Mouse (Mus musculus): Measurements from ENCODE around the gene Rab11b.

Rab11b gene

DNA sequence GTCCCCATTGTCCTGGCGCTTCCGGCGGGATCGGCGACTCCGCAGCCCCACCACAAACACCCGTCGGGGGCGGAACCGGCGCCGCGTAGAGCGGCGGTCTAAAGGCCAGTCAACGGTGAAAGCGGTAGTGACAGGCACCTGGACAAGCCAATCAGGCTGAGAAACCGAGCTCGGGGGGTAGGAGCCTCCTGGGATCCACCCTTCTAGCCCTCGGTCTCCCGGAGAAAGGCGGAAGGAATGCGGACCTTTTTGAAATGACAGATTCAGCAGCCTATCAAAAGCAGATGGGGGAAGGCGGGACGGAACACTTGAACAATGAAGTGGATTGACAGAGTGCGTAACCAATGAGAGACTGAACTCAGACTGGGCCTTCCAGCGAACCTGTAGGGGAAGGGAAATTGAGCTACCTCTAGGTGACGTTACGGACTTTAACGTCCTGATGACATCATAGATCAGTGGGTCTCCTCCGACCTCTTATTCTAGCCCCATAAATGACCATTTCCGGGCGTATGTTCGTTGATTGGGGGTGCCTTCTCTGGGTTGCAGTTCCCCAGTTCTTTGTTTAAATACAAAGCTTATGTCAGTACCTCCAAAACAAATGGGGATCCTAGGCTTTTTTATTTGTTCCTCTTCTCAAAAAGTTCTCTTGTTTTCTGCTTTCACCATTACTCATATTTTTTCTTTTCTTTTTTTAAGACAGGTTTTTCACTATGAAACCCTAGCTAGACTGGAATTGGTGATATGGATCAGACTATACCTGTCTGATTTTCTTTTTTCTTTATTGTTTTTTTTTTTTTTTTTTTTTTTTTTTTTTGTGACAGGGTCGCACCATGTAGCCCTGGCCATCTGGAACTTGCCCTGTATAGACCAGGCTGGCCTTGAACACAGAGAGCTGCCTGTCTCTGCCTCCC lies at the start of gene Rab11b:
TSS of gene Rab11b (minus strand) at position 276 of the 911 bp plus-strand sequence.
- peak; percentile 100 for DNase-seq (ENCODE audit: low spot score)

DNA sequence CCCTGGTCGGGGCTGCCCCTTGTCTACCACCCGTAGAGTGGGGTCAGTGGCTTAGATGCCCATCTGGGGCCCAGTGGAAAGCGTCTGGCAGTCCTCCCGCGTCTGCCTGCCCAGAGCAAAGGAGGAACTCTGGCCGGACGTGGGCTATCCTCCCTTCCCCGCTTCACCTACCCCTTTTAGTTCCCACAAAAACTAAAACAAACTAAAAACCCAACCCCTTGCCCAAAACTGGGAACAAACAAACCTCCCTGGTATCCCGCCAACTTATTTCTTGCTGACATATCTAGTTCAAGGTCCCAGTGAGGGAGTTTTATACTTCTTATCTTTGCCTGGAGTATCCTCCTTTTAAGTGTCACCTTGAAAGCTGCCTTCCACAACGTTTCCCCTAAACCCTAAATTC lies 47.9 kb upstream of the Rab11b start:
- DNase-seq (ENCODE audit: low spot score) = no peak

DNA sequence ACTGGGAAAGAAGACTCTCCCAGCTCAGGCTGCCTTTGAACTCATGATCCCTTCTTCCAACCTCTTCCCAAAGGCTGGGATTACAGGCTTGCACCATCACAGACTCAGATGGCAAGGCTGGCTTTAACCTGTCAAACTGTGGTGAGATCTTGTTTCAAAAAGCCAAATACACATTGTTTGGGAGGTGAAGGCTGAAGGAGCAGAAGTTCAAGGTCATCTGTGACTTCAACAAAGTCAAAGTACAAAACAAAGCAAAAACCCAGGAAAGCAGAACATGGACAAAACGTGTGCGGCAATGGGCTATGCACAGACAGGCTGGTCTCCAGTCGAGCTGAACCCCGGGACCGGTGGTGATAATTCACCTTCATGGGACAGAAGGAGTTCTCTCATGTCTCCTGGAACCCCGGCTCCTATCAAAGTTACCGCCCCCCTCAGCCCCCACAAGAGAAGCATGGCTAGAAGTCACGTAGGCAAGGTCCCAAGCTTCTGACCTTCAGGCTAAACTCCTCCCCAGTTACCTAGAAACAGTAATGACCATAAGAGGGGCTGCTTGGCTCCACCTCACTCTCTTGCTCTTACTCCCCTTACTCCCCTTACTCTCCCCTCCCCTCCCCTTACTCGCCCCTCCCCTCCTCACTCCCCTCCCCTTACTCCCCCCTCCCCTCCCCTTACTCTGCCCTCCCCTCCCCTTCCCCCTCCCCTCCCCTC lies 47.0 kb upstream of the Rab11b start:
- DNase-seq (ENCODE audit: low spot score) = no peak

DNA sequence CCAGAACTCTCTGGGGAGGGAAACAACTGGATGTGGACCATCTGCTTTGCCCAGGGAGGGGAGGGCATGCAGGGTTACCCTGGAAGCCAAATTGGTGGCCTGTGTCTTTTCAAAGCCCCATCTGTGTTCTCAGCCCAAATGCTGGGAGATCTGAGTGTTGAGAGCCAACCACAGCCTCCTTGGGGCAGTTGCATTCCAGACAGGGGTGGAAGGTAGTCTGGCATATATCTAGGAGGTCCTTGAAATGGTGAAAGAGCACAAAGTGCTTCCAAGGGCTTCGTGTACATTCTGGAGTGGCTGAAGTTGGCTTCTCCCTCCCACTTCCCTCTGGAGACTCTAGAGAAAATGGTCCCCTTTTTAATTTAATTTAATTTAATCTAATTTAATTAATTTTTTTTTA lies 44.4 kb upstream of the Rab11b start:
- DNase-seq (ENCODE audit: low spot score) = peak; percentile 75

DNA sequence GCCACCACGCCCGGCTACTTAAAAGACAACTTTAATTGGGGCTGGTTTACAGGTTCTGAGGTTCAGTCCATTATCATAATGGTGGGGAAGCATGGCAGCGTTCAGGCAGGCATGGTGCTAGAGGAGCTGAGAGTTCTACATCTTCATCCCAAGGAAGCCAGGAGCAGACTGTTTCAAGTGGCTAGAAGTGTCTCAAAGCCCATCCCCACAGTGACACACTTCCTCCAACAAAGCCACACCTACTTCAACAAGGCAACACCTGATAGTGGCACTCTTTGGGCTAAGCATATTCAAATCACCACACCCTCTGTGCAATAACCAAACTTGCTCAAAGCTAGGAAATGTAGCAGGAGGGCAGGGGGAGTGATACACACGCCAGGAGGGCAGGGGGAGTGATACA lies 43.9 kb upstream of the Rab11b start:
- peak; percentile 53 for DNase-seq (ENCODE audit: low spot score)

DNA sequence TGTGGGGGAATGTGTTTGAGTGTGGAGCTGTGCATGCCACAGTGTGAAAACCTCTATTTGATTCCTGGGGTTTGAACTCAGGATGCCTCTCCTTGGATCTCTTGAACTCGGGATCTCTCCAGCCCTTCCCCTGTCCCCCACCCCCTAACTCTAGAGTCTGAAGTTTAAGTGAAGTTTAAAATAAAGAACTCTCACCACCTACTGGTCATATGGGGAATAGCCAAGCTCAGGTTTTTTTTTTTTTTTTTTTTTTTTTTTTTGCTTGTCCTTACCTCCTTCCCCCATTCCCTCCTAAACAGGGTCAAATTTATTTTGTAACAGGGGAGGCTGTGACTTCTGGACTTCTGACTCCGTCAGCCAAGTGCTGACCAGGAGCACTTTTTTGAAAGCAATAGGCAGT lies 41.9 kb upstream of the Rab11b start:
- no peak for DNase-seq (ENCODE audit: low spot score)

DNA sequence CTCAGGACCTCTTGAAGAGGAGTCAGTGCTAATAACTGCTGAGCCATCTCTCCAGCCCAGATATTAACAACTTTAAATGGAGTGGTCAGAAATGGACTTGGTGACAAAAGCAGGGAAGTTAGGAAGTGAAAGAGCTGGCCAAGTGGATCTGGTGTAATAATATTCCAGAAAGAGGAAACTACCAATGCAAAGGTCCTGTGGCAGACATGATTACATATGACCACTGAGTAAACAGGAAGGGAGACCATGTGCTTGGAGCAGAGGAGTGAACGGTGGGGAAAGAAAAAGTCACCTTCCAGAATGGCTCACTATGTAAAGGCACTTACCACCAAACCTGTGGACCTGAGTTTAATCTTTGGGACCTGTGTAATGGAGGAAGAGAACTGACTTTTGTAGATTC lies 38.9 kb upstream of the Rab11b start:
- no peak for DNase-seq (ENCODE audit: low spot score)

DNA sequence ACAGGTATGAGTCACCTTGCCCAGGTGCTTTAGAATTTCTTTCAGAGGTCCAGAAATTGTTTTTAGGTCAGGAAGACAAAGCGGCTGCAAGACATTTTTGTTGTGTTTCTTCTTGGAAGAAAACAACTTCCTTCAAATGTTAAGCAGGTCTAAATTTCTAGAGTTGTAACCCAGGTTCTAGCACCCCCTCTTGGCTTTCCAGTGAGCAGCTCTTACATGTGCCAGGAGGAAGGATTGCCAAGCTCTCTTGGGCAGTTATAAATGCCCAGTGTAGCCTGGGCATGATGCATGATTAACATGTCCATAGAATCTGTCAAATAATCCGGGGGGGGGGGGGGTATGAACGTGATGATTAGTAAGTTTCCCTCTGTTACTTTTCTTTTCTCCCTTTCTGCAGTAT lies 38.0 kb upstream of the Rab11b start:
- DNase-seq (ENCODE audit: low spot score) = peak; percentile 43

DNA sequence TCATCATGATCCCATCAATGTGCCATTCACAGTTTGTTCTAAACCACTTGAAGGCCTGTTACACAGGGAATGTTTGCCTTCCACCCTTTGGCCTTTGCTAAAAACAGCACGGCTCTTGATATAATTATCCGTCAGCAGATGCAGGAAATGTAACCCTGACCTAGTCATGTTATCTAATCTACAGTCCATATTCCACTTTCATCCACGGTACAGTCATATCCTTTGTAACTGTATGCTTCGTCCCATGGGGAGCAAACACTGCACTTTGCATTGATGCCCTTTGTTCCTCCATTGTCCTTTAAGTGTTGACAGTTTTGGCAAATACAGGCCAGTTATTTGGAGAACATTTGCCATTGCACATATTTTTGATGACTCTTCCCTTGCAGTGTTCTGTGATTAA lies 28.4 kb upstream of the Rab11b start:
- no peak for DNase-seq (ENCODE audit: low spot score)

DNA sequence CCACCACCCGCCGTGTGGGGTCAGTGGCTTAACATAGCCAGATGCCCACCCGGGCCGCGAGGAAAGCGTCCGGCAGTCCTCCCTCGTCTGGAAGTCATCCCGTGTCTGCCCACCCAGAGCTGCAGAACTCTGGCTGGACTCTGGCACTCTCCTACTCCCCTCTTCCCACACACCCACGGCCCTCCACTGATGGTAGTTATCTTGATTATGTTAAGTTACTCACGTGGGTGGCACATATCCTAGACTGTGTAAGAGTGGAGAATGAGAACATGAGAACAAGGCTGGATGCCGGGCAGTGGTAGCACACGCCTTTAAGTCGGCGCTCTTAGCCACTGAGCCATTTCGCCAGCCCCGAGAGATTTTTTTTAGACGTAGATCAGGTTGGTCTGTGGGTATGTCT lies 26.0 kb upstream of the Rab11b start:
- no peak for DNase-seq (ENCODE audit: low spot score)

DNA sequence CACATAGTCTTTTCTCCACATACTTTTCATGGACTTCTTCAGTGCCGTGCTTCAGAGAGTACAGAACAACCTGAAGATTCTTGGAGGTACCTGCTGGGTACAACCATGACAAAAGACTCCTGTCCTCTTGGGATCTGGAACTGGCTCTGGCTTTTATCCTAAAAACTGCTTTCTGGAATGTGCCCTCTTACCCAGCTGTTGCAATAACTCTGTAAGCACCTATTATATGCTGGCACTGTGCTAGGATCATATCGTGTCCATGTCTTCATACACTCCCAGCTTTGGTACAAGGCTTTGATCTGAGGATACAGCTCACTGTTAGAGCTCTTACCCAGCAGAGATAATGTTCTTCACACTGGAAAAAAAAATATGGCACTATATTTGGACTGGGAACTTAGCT lies 24.6 kb upstream of the Rab11b start:
- no peak for DNase-seq (ENCODE audit: low spot score)

DNA sequence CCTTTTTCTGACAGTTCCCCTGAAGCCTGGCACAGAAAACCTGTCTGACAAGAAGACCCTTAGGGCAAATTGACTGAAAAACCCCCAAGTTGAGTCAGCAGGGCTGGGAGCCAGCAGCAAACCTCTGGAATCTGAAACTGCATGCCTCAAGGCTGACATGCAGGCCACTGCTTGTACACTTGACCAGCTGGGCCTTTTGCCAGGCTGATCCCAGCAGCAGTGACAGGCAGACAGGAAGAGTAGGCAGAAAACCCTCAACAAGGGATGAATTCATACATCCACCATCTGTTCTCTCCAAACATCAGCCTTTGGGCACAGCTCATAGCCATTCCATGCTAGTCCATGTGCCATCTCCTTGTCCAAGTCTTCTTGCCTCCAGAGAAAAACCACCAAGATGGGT lies 23.1 kb upstream of the Rab11b start:
- peak; percentile 84 for DNase-seq (ENCODE audit: low spot score)

DNA sequence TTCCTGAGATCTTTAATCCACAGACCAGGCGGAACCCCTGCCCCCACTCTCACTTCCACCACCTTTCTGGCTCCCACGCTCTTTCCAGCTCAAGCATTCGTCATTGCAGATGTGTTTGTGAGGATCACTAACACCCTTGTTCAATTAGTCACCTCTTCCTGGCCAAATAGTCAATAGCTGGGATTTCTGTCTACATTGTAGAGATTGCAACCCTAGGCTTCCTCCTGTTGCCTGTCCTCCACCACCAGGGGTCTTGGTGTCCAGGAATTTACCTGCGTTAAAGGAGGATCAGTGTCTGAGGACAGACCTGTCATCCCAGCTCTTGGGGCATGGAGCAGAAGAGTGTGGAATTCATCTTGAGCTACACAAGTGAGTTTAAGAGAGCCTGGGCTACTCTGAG lies 21.7 kb upstream of the Rab11b start:
- no peak for DNase-seq (ENCODE audit: low spot score)

DNA sequence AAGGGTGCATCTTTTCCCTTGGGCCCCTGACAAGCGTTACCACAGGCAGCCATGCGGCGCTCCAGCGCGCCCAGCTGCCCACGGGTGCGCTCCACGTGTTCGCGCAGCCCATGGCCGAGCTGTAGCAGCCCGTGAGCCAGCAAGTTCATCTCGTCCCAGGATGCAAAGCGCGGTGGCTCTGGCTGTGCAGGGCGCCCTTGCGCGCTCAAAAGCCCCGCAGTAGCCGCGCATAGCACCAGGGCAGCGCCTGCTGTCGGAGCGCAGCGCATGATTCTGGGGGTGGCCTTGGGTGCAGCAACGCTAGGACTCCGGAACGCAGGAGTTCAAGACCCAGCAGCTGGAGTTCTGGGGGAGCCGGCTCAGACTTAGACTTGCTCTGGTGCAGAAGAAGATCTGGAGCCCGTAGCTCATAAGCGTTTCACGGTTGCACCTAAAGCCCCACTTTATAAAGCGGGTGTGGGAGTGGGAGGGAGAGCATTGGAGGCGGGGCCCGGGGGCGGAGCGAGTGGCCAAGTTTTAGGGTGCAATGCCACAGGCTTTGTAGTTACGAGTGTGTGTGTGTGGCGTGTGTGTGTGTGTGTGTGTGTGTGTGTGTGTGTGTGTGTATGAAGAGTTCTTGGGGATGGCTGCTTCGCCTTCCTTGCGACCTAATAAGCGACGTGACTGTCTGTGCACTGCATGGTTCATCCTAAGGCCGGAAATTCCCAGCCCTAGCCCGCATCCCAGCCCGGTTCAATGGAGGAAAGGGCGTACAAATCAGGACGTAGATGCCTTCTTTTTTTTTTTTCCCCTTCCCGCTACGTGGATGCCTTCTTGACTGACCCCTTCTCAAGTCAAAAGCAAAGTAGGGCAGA lies 21.0 kb upstream of the Rab11b start, which contains the start of gene Angptl4:
TSS of gene Angptl4 (minus strand) at position 707 of the 854 bp plus-strand sequence.
- peak; percentile 78 for DNase-seq (ENCODE audit: low spot score)

DNA sequence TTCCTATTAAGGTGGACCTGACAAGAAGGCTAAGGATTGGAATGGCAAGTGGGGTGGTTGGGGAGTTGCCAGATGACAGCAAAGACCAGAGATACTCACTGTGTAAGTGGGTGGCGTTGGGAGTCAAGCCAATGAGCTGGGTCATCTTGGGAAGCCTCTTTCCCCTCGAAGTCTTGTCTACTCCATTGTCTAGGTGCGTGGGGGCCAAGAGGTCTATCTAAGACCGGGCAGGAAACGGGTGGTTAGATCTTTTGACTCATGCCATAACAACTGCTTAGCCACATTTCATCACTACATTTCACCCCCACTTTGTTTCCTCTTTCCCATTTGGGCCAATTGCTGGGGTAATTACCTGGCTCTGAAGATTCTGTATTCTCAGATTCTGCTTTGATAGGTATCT lies 20.1 kb upstream of the Rab11b start:
- peak; percentile 45 for DNase-seq (ENCODE audit: low spot score)

DNA sequence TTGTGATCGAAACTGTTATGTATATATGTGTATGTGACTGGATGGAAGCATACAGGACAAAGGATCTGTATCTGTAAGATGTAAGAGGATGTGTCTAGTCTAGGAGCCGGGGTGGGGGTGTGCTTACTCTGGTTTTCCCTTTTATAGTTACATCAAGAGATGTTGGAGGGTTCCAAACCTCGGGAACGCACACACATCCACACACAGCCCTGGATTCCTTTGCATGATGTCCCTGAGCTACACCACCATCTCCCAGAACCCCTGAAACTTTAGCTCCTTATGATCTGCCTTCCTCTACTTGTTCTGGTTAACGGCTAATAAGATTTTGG lies 19.6 kb upstream of the Rab11b start:
- no peak for DNase-seq (ENCODE audit: low spot score)

DNA sequence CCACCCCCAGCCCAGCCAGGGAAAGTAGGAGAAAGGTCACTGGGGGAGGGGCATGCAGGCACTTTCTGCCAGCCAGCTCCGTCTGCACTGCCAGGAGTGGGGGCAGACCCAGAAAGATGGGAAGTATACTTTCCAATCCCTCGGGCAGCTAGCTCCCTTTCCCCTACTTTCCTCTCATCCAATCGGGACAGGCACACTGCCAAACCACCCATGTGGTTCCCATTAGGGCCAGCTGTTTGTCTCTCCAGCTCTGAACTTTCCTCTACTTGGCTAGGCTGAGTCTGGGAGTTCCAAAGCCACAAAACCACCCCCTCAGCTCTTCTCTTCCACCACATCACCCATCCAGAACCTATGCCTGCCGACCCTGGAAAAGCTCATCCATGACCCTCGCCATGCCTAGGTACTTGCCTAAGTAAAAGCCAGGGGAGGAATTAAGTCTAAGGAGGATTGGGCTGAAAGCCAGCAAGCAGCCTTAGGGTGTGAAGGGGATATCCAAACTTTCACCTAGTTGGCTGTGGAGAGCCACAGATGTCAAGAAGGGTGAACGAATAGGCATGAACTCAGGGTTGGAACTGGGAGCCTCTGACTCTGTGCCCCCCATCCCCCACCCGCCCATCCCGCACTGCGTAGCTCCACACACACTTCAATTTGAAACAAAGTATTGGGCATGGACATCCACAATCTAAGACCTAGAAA lies 19.1 kb upstream of the Rab11b start:
- DNase-seq (ENCODE audit: low spot score) = peak; percentile 93

DNA sequence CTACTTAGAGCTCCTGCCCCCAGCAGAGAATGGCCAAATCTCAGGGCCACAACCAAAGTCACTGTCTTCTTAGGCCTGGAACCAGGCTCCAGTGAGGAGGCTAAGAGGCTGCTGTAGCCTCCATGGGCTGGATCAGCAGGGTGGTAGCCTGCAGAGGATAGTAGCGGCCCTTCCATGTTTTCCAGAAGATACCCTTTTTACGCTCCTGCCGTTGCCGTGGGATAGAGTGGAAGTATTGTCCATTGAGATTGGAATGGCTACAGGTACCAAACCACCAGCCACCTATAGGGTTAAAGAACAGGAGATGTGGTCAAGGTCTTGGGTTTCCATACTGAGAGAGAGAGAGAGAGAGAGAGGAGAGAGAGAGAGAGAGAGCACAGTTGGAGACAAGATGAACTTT lies 15.0 kb upstream of the Rab11b start:
- no peak for DNase-seq (ENCODE audit: low spot score)

DNA sequence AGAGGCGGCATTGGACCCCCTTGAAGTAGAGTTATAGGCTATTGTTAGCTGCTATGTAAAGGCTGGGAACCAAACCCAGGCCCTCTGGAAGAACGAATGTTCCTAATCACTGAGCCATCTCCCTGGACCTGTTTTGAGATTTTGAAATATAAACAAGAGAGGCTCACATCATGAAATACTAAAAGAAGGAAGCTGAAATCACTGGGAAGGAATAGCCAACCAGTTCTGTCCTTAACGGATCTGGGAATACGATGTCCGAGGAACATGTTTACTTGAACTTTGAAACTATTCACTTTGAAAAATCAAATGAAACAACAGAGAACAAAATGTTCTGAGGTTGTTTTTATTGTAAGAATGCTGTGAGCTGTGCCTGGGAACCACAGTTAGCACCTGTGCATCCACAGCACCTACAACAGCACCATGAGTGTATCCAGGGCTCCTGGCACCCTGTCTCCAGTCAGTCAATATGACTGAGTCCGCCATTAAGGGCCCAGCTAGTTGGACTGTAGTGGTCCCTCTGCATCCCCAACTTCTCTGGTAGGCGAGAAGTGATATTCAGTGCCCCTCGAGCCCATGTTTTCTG lies 14.3 kb upstream of the Rab11b start:
- DNase-seq (ENCODE audit: low spot score) = no peak

DNA sequence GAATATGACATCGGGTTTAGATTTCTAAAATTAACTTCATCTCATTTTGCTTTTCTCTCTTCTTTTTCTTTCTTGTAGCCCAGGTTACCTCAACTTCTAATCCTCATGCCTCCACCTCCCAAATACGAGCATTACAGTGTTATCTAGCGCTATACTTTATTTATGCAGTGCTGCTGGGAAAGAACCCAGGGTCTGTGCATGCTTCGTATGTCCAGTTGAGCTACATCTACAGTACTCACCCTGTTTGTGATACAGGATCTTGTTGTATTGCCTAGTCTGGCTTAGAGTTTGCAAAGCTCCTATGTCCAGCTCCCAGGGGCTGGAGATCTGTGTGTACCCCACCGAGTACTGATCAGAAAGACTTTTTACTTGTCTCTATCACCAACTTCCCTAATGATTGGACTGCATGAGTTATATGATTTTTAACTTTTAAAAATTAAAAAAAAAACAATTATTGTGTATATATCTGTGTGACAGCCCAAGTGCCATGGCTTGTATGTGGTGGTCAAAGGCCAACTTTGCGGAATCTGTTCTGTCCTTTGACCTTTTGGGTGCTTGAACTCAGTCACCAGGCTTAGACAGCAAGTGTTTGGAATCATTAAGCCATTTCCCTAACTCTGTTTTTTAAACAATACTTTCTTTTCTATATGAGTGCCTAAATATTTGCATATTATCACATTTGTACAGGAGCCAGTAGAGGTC lies 13.7 kb upstream of the Rab11b start:
- DNase-seq (ENCODE audit: low spot score) = no peak

DNA sequence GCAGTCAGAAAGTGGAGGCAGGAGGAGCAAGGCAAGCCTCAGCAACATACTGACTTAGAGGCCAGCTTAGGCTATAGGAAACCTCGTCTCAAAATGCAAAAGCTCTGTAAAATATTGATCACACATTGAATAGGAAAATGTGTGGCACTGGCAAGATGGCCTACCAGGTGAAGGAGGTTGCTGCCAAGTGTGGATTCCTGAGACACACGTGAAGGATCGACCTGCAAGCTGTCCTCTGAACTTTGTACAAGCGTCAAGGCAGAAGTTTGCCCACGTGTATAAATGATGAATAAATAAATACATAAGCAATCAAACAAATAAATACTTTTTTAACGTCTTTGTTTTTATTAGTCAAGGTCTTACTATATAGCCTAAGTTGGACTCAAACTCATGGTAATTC lies 13.1 kb upstream of the Rab11b start:
- DNase-seq (ENCODE audit: low spot score) = no peak
